Mouse (Mus musculus): Measurements from ENCODE around the gene Gm21992. TPM values are rescaled to one million over a fixed set of nuclear protein-coding genes. Genes with fewer than 3 reads are reported as not detected.

The Gm21992 gene
- total RNA-seq, 1 experiment, result 40.0 TPM

GRCm38 (mm10) chr19:4697121-4697520 lies 114.3 kb downstream of the Gm21992 start:
- Histone ChIP-seq H3K9ac (ENCODE audit: insufficient read depth, low read depth, low read length, poor library complexity, severe bottlenecking) (no peak overlapping the region), H3K9me3 (ENCODE audit: control insufficient read depth, insufficient read depth, low read depth, low read length) (no peaks in the 10 kb centered on the region), H3K36me3 (ENCODE audit: control insufficient read depth, insufficient read depth, low read length, poor library complexity, severe bottlenecking) (no peaks in the 10 kb centered on the region), H3K27ac (ENCODE audit: insufficient read depth, low read depth, low read length, poor library complexity, severe bottlenecking) (no peak overlapping the region), H3K4me1 (ENCODE audit: control insufficient read depth in 2 of 2, insufficient read depth in 2 of 2, low read length in 2 of 2, poor library complexity in 1 of 2) (no peaks in the 10 kb centered on the region; a peak in 1 of 4 replicates), H3K4me3 (ENCODE audit: insufficient read depth in 1 of 2, low read depth in 1 of 2, low read length in 2 of 2, poor library complexity in 1 of 2, severe bottlenecking in 1 of 2) (no peak overlapping the region)
- TF ChIP-seq CHD2 (IDR thresholded peaks at IDR 0.05; ENCODE audit: low read depth, low read length) (no peak), HCFC1 (IDR thresholded peaks at IDR 0.05; ENCODE audit: borderline replicate concordance, insufficient read depth, low read length) (no peak), MAFK (IDR thresholded peaks at IDR 0.05; ENCODE audit: insufficient read depth, low read depth, low read length) (no peak), ZNF384 (IDR thresholded peaks at IDR 0.05; ENCODE audit: low read depth, low read length) (no peak), ZC3H11A (IDR thresholded peaks at IDR 0.05; ENCODE audit: borderline replicate concordance, low read depth, low read length) (no peak)
- in situ Hi-C loops (cut with MboI; ENCODE audit: low sequenced_read_pairs in 2 of 2, unreplicated experiment in 2 of 2), result no loop called here
- no peak for DNase-seq (ENCODE audit: low read depth, low spot score)

GRCm38 (mm10) chr19:4694346-4694745 lies 117.1 kb downstream of the Gm21992 start:
- H3K9ac ChIP-seq (ENCODE audit: insufficient read depth, low read depth, low read length, poor library complexity, severe bottlenecking), result no peak overlapping the region
- H3K9me3 ChIP-seq (ENCODE audit: control insufficient read depth, insufficient read depth, low read depth, low read length), result no peaks in the 10 kb centered on the region
- no peak overlapping the region for H3K27ac ChIP-seq (ENCODE audit: insufficient read depth, low read depth, low read length, poor library complexity, severe bottlenecking)
- TF ChIP-seq HCFC1 (IDR thresholded peaks at IDR 0.05; ENCODE audit: borderline replicate concordance, insufficient read depth, low read length) (no peak), ZC3H11A (IDR thresholded peaks at IDR 0.05; ENCODE audit: borderline replicate concordance, low read depth, low read length) (no peak), CHD2 (IDR thresholded peaks at IDR 0.05; ENCODE audit: low read depth, low read length) (no peak), MAFK (IDR thresholded peaks at IDR 0.05; ENCODE audit: insufficient read depth, low read depth, low read length) (no peak), ZNF384 (IDR thresholded peaks at IDR 0.05; ENCODE audit: low read depth, low read length) (no peak)
- no peak overlapping the region for H3K4me3 ChIP-seq (ENCODE audit: insufficient read depth in 1 of 2, low read depth in 1 of 2, low read length in 2 of 2, poor library complexity in 1 of 2, severe bottlenecking in 1 of 2)
- H3K36me3 ChIP-seq (ENCODE audit: control insufficient read depth, insufficient read depth, low read length, poor library complexity, severe bottlenecking), result no peaks in the 10 kb centered on the region
- DNase-seq (ENCODE audit: low read depth, low spot score), result no peak
- H3K4me1 ChIP-seq (ENCODE audit: control insufficient read depth in 2 of 2, insufficient read depth in 2 of 2, low read length in 2 of 2, poor library complexity in 1 of 2), result no peaks in the 10 kb centered on the region
- in situ Hi-C loops (cut with MboI; ENCODE audit: low sequenced_read_pairs in 2 of 2, unreplicated experiment in 2 of 2), result no loop called here

Other genes with a start within 250 kb of the Gm21992 start
- gene Lrfn4, start 195.9 kb downstream of the Gm21992 start, total RNA-seq (2012; rRNA removed), result 22.8 and 33.9 TPM in 2 replicates
- gene Rce1, start 186.0 kb downstream of the Gm21992 start, total RNA-seq (2012; rRNA removed), result 63.6 and 103 TPM in 2 replicates
- 0.79 and 1.1 TPM in 2 replicates for gene Gm960, start 112.9 kb downstream of the Gm21992 start, total RNA-seq (2012; rRNA removed)
- 14.1 and 36.7 TPM in 2 replicates for gene Sptbn2, start 100.4 kb downstream of the Gm21992 start, total RNA-seq (2012; rRNA removed)
- gene Rbm4b, start 55.1 kb downstream of the Gm21992 start, total RNA-seq (2012; rRNA removed), result 11.1 and 11.3 TPM in 2 replicates
- gene Rbm4, start 17.7 kb downstream of the Gm21992 start, total RNA-seq (2012; rRNA removed), result 122 and 134 TPM in 2 replicates
- gene Rbm14, start within 50 bp of the Gm21992 start, total RNA-seq (2012; rRNA removed), result 91.7 and 99.1 TPM in 2 replicates
- 49.9 and 53.0 TPM in 2 replicates for gene Ccs, start 27.7 kb upstream of the Gm21992 start, total RNA-seq (2012; rRNA removed)
- 0.13 and 0.16 TPM in 2 replicates for gene Ccdc87, start 27.8 kb upstream of the Gm21992 start, total RNA-seq (2012; rRNA removed)
- 59.2 and 98.6 TPM in 2 replicates for gene Ctsf, start 43.5 kb upstream of the Gm21992 start, total RNA-seq (2012; rRNA removed)
- gene Actn3, start 66.3 kb upstream of the Gm21992 start, total RNA-seq (2012; rRNA removed), result 48.4 and 91.8 TPM in 2 replicates
- 12.4 and 15.7 TPM in 2 replicates for gene Zdhhc24, start 67.1 kb upstream of the Gm21992 start, total RNA-seq (2012; rRNA removed)
- 5.4 and 6.8 TPM in 2 replicates for gene Bbs1, start 95.0 kb upstream of the Gm21992 start, total RNA-seq (2012; rRNA removed)
- 126 and 143 TPM in 2 replicates for gene Dpp3, start 116.7 kb upstream of the Gm21992 start, total RNA-seq (2012; rRNA removed)
- 0.76 and 2.1 TPM in 2 replicates for gene Peli3, start 131.5 kb upstream of the Gm21992 start, total RNA-seq (2012; rRNA removed)
- gene Mrpl11, start 150.5 kb upstream of the Gm21992 start, total RNA-seq (2012; rRNA removed), result 79.8 and 102 TPM in 2 replicates
- 0.05 and 0.09 TPM in 2 replicates for gene Npas4, start 178.7 kb upstream of the Gm21992 start, total RNA-seq (2012; rRNA removed)
- 21.0 and 33.4 TPM in 2 replicates for gene Slc29a2, start 212.2 kb upstream of the Gm21992 start, total RNA-seq (2012; rRNA removed)
- 14.1 and 27.2 TPM in 2 replicates for gene B4gat1, start 227.2 kb upstream of the Gm21992 start, total RNA-seq (2012; rRNA removed)
- gene AC124502.3, start 227.3 kb upstream of the Gm21992 start, total RNA-seq (2012; rRNA removed), result 3.2 and 4.3 TPM in 2 replicates
- gene Brms1, start 229.7 kb upstream of the Gm21992 start, total RNA-seq (2012; rRNA removed), result 18.6 and 24.1 TPM in 2 replicates
- 9.0 and 16.5 TPM in 2 replicates for gene Rin1, start 238.9 kb upstream of the Gm21992 start, total RNA-seq (2012; rRNA removed)